Mouse (Mus musculus) lung, adult 18-20 months (tissue): ENCODE measurements around the gene Gucy1b2.

Experiments
- DNase-seq, 2 experiments: peaks; one replicate each; pipeline ENCODE4 v3.0.0; 2022; ENCODE audit warnings: mixed read lengths in 2 of 2

The Gucy1b2 gene

GRCm38 (mm10) chr14:62361263-62361980 lies 94.7 kb downstream of the Gucy1b2 start:
- peak in 1 of 2 experiments; percentile 34 for DNase-seq

GRCm38 (mm10) chr14:62355201-62355600 lies 100.9 kb downstream of the Gucy1b2 start:
- no peak for DNase-seq

GRCm38 (mm10) chr14:62353793-62354192 lies 102.3 kb downstream of the Gucy1b2 start:
- DNase-seq, result no peak

- no peak for DNase-seq
Observed at GRCm38 (mm10) chr14:62353372-62353771, 102.7 kb downstream of the Gucy1b2 start.

GRCm38 (mm10) chr14:62350890-62351289 lies 105.2 kb downstream of the Gucy1b2 start:
- DNase-seq, result no peak

- DNase-seq, result no peak
Observed at GRCm38 (mm10) chr14:62350186-62350585, 105.9 kb downstream of the Gucy1b2 start.

- DNase-seq, result no peak
Observed at GRCm38 (mm10) chr14:62349786-62350185, 106.3 kb downstream of the Gucy1b2 start.

GRCm38 (mm10) chr14:62347103-62347502 lies 109.0 kb downstream of the Gucy1b2 start:
- no peak for DNase-seq

- DNase-seq, result no peak
Observed at GRCm38 (mm10) chr14:62346570-62346969, 109.5 kb downstream of the Gucy1b2 start.
